Mouse (Mus musculus) small intestine, adult 2 months (tissue): Measurements from ENCODE around the gene Traf3ip1.

ENCODE experiments used
- CTCF ChIP-seq: fragments of 200-500 bp; IDR thresholded peaks from 2 replicates; pipeline ENCODE4 v1.5.1; 2012; ENCODE audit warnings: low read depth, mild to moderate bottlenecking, control low read depth, inconsistent platforms, low read length, moderate library complexity, mixed read lengths; ENCODE audit not compliant: insufficient replicate concordance, insufficient read length; ENCODE audit errors: extremely low read depth
- POLR2A ChIP-seq: fragments of 200-500 bp; IDR thresholded peaks from 2 replicates; pipeline ENCODE4 v1.6.1; 2012; ENCODE audit warnings: low read depth, mild to moderate bottlenecking, control low read depth, inconsistent platforms, low read length, moderate library complexity

GRCm38 (mm10) chr1:91495321-91495720 lies 874 bp downstream of the Traf3ip1 start:
- TF ChIP-seq CTCF, result no peak
- no peak for TF ChIP-seq POLR2A
